7 mouse cellular contexts compared by ENCODE assay signal in the genomic region with DNA sequence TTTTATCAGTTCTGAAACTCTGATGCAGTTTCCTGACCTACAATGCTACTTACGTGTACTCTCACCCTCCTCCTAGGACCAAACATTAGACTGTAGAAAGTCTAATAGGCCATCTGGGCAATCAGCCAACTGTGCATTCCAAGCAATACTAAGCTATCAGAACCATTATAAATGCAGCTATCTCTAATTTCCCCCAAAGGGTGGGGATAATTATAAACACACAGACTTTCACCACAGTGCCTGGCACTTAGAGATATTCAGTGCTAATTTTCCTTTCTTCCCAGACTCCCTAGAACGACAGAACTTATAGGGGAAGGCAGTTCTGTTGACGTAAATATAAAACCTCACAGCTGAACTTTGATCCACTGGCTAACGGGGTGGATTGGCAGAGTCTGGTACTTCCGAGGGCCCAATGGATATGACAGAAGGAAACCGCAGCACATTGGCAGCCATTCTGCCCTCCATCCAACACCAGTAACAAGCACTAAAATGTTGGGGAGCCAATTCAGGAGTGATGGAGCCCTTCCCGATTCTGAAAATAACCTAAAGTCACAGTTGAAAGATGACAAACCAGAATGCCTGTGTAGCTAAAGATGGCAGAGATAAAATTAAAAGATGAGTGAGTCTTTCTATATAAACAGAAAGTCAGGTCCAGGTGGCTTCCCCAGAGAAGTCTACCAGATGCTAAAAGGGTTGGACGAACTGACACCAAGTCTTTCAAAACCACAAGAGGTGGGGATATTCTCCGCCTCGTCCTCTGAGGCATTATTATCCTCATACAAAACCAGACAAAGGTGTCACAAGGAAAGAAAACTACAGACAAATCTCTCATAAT. TPM values are rescaled to one million over a fixed set of nuclear protein-coding genes. Genes with fewer than 3 reads are reported as not detected.
DNase-seq lines count a peak whose midpoint lies in the region; ATAC-seq and TF ChIP-seq lines count a peak whose summit lies in the region.

No protein-coding gene starts in this region.

- H3K4me2 ChIP-seq in embryonic facial prominence, embryonic 14.5 days (ENCODE audit: low read depth, low read length) = peak overlapping the region; percentile 16
- H3K4me2 ChIP-seq in liver, embryonic 15.5 days = peak overlapping the region; percentile 32; the same call in 1 of the 2 replicates

- H3K4me1 ChIP-seq in thymus, adult 2 months (replicated peaks; ENCODE audit: control insufficient read depth, insufficient read depth, low read length) = peaks cover 59% of the 10 kb centered on the region
- peaks cover 18% of the 10 kb centered on the region for H3K4me1 ChIP-seq in embryonic facial prominence, embryonic 14.5 days (ENCODE audit: control insufficient read depth, insufficient read depth, low read length)
- H3K4me1 ChIP-seq in liver, embryonic 15.5 days (replicated peaks) = peaks cover 60% of the 10 kb centered on the region

- TF ChIP-seq CTCF in thymus, adult 2 months (IDR thresholded peaks at IDR 0.05; ENCODE audit: borderline replicate concordance, control insufficient read depth, extremely low read depth, insufficient read depth, low read length, poor library complexity) = no peak

- WGBS in thymus, adult 2 months = 10% methylated on average over 10 of the region's 10 CpGs
- WGBS in embryonic facial prominence, embryonic 14.5 days = 37% methylated on average over 10 of the region's 10 CpGs
- 35% methylated on average over 10 of the region's 10 CpGs for WGBS in liver, embryonic 15.5 days (ENCODE audit: insufficient replicate concordance)

- H3K4me3 ChIP-seq in thymus, adult 2 months (ENCODE audit: control insufficient read depth, insufficient read depth, low read length) = no peak overlapping the region
- no peak overlapping the region for H3K4me3 ChIP-seq in embryonic facial prominence, embryonic 14.5 days (ENCODE audit: low read depth, low read length)
- H3K4me3 ChIP-seq in liver, embryonic 15.5 days (replicated peaks) = no peak overlapping the region

- H3K27ac ChIP-seq in thymus, adult 2 months (ENCODE audit: control insufficient read depth, insufficient read depth, low read length) = peak overlapping the region; percentile 47
- peak overlapping the region; percentile 76 for H3K27ac ChIP-seq in embryonic facial prominence, embryonic 14.5 days (replicated peaks; ENCODE audit: low read depth, low read length)
- H3K27ac ChIP-seq in liver, embryonic 15.5 days (replicated peaks) = peak overlapping the region; percentile 68

- H3K27me3 ChIP-seq in thymus, adult 2 months (ENCODE audit: control insufficient read depth, insufficient read depth, low read length) = no peaks in the 10 kb centered on the region
- H3K27me3 ChIP-seq in embryonic facial prominence, embryonic 14.5 days (replicated peaks; ENCODE audit: control insufficient read depth, insufficient read depth, low read length) = no peaks in the 10 kb centered on the region
- no peaks in the 10 kb centered on the region for H3K27me3 ChIP-seq in liver, embryonic 15.5 days

- no peaks in the 10 kb centered on the region for H3K9me3 ChIP-seq in embryonic facial prominence, embryonic 14.5 days (ENCODE audit: control insufficient read depth, low read length)
- H3K9me3 ChIP-seq in liver, embryonic 15.5 days (replicated peaks) = no peaks in the 10 kb centered on the region

- H3K9ac ChIP-seq in embryonic facial prominence, embryonic 14.5 days (ENCODE audit: low read depth, low read length) = no peak overlapping the region
- no peak overlapping the region for H3K9ac ChIP-seq in liver, embryonic 15.5 days

- ATAC-seq in embryonic facial prominence, embryonic 14.5 days (ENCODE audit: low read depth) = peak; percentile 83
- ATAC-seq in liver, embryonic 15.5 days (ENCODE audit: insufficient read depth) = peak; percentile 25; the same call in 1 of the 2 replicates

- no peak for TF ChIP-seq POLR2A in thymus, adult 2 months (IDR thresholded peaks at IDR 0.05; ENCODE audit: control insufficient read depth, extremely low read depth, insufficient read depth, low read length, poor library complexity)

- DNase-seq in thymus, adult 2 months = no peak
- no peak for DNase-seq in thymus, postnatal 10 days (ENCODE audit: low spot score in 2 of 2)
- DNase-seq in embryonic facial prominence, embryonic 14.5 days (ENCODE audit: low spot score) = peak; percentile 94
- DNase-seq in heart, postnatal 4 days = peak; percentile 81
- no peak for DNase-seq in frontal cortex, postnatal 36 days (ENCODE audit: low spot score in 2 of 2)
- DNase-seq in right cerebral cortex, adult 18-20 months = no peak

- H3K36me3 ChIP-seq in thymus, adult 2 months (ENCODE audit: control insufficient read depth, insufficient read depth, low read length) = no peaks in the 10 kb centered on the region
- no peaks in the 10 kb centered on the region for H3K36me3 ChIP-seq in embryonic facial prominence, embryonic 14.5 days (ENCODE audit: control insufficient read depth, insufficient read depth, low read length)
- peaks cover 26% of the 10 kb centered on the region for H3K36me3 ChIP-seq in liver, embryonic 15.5 days (replicated peaks)

RNA-seq across cellular contexts. Expression of a gene that starts 16.1 kb away (rescaled TPM):
- polyA plus RNA-seq in thymus, adult 2 months (2012; rRNA removed) = 34.1 and 49.4 TPM in 2 replicates
- polyA plus RNA-seq in embryonic facial prominence, embryonic 14.5 days (2014; fragmentation: Nextera tagmentation; extraction: Ambion mirVana) = 66.8 and 68.3 TPM in 2 replicates
- total RNA-seq in heart, postnatal 4 days (2021) = 10 to 100 TPM; 92.2 to 93.6 TPM
- polyA plus RNA-seq in liver, embryonic 15.5 days (2015; fragmentation: Nextera tagmentation; extraction: Ambion mirVana) = 33.6 and 34.8 TPM in 2 replicates

Comparison
In these comparisons a context has a peak if more than half of its experiments do, and no peak if none do; other contexts are left out.
1. DNase-seq: peak in embryonic facial prominence, embryonic 14.5 days (single experiment) and heart, postnatal 4 days (single experiment); none in thymus, adult 2 months (single experiment), thymus, postnatal 10 days (0 of 2), frontal cortex, postnatal 36 days (0 of 2) and right cerebral cortex, adult 18-20 months (single experiment).
2. Peak in every context shown above with its lines, with median percentiles within 50 percentile points of each other: H3K27ac ChIP-seq.